Mouse (Mus musculus) Muller cell, postnatal 12 days (primary cell): ENCODE measurements around the gene Nkx3-2.

Experiments used
- DNase-seq: peaks from one replicate; pipeline ENCODE4 v3.0.0-alpha.2; 2015; ENCODE audit errors: inconsistent ontology term

Nkx3-2 gene

GRCm38 (mm10) chr5:41763731-41764721 lies at the start of gene Nkx3-2:
Nkx3-2 (minus strand) TSS chr5:41764501.
- peak; percentile 28 for DNase-seq

DNA sequence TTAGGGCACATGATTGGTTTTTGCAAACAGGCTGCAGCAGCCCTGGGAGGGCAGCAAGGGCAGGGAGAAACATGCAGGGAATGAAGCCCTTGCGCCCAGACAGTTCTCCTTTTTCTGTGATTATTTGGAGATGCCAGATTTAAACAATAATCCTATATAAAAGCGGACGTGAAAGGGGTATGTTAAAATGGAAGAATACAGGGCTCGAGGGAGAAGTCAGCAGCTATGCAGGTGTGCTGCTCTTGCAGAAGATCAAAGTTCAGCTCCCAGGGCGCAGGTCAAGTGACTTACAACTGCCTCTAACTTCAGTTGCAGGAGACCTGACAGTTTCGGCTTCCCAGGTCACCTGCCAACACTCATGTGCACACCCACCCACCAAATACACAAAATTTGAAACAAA lies 48.2 kb upstream of the Nkx3-2 start:
- DNase-seq = no peak

DNA sequence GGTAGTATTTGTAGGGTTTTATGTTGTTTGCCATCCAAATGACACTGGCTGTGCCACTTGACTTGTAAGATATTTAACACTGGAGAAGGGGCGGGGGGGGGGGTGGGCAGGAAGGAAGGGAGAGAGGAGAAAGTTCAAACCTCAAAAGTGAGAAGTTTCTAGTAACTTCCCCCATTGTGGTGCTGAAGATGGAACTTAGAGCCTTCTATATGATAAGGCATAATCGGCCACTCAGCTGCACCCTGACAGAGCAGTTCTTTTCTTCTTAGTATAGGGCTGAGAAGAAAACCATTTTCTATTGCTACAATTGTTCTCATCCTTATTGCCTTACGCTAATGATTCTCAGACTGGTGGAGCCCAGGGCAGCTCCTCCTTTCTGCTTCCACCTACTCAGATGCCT lies 47.0 kb upstream of the Nkx3-2 start:
- DNase-seq = no peak

DNA sequence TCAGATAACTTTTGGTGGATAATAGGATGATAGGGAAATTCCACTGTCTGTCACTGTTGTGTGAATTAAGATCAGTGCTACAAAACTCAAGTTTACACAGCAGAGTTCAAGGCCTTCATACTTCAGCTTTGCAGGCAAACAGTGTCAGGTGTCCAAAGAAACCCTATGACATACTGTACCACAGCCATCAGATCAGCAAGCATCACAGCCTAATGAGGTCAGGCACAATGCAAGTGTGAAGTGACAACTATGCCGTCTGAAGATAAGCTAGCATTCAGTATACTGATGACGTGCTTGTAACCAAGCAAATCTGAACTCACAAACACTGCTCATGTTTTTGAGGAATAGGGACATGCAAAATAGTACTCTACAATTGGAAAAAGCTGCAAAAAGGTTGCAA lies 43.1 kb upstream of the Nkx3-2 start:
- no peak for DNase-seq

GRCm38 (mm10) chr5:41806176-41806575 lies 41.9 kb upstream of the Nkx3-2 start:
- no peak for DNase-seq

DNA sequence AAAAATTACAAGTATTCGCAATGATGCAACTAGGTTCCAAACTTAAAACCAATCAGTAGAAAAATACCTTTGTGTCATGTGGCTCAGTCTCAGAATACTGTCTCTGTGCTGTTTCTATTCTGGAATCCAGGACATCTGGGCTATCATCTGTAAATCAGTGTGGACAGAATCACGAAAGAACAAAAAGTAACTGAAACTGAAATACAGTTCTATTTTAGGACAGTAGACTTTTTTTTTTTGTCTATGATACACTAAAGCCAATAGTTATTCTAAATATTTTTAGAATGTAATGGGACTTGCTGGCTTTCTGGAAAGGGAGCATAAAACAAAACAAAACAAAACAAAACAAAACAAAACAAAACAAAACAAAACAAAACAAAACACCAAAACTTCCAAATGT lies 40.8 kb upstream of the Nkx3-2 start:
- DNase-seq = no peak

DNA sequence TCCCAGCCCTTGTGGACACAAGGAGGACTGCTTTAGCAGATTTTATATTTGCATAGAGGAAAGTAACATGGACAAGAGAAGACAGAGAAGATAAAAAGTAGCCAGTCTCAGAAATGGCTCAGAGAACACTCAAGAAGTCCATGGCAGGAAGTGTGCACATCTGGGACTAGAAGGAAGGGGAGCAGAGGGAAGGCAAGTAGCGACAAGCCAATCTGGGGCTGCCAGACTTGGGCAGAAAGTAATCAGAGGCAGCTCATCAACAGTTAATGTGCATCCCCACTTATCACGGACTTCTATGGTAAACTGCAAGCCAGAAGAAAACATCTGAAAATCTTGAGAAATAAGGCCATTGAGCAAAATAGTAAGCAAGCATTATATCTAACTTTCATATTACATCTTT lies 40.3 kb upstream of the Nkx3-2 start:
- no peak for DNase-seq

DNA sequence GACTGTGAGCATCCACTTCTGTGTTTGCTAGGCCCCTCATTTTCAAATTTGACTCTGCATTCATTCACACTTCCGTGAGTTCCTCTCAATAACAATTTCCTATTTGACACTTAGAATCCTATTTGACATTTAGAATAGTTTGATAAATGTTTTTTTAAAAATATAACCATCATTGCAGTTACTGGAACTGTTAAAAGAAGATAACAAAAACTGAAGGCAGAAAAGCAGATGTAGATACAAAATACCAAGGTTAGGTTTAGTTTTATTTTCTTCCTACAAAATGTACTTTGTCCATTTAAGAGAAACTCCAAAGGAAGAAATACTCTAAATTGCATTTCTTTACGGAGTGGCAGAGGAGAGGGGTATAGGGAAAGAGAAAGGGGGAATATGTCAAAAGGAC lies 37.3 kb upstream of the Nkx3-2 start:
- DNase-seq = no peak

GRCm38 (mm10) chr5:41794434-41794833 lies 30.1 kb upstream of the Nkx3-2 start:
- DNase-seq = no peak

DNA sequence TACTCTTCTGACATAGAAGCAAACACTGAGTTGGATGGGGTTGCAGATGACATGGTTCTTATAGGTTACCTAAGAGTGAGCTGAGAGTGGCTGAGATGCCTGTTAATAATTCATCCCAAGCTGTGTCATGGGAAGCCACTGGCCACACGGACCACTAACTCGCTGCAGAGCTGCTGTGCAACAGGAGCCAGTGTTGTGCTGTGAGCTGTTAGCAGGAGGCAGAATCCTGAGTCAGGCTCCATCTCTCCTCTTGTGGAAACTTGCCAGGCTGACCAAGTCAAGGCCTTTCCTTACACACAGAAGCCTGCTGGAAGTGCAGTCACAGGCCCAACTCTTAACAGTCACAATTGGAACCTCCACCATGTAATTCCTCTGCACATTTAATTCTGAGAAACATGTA lies 26.2 kb upstream of the Nkx3-2 start:
- no peak for DNase-seq

- no peak for DNase-seq
Measured at GRCm38 (mm10) chr5:41788877-41789276, 24.6 kb upstream of the Nkx3-2 start.

GRCm38 (mm10) chr5:41781890-41782289 lies 17.6 kb upstream of the Nkx3-2 start:
- no peak for DNase-seq

GRCm38 (mm10) chr5:41780026-41780425 lies 15.7 kb upstream of the Nkx3-2 start:
- DNase-seq = no peak

- DNase-seq = no peak
Measured at GRCm38 (mm10) chr5:41775728-41776127, 11.4 kb upstream of the Nkx3-2 start.

GRCm38 (mm10) chr5:41775273-41775672 lies 11.0 kb upstream of the Nkx3-2 start:
- DNase-seq = no peak

GRCm38 (mm10) chr5:41768382-41769040 lies 4.2 kb upstream of the Nkx3-2 start:
- peak; percentile 87 for DNase-seq

GRCm38 (mm10) chr5:41767296-41768200 lies 3.2 kb upstream of the Nkx3-2 start:
- peak; percentile 32 for DNase-seq

GRCm38 (mm10) chr5:41766406-41767010 lies 2.2 kb upstream of the Nkx3-2 start:
- no peak for DNase-seq

- DNase-seq = peak; percentile 42
Measured at GRCm38 (mm10) chr5:41765626-41766405, 1.5 kb upstream of the Nkx3-2 start.

GRCm38 (mm10) chr5:41762947-41763730 lies 1.2 kb downstream of the Nkx3-2 start:
- DNase-seq = peak; percentile 38
